Mouse (Mus musculus) gastrocnemius, adult 2 months (tissue): ENCODE data around the gene Phpt1. TPM values are rescaled to one million over a fixed set of nuclear protein-coding genes. Genes with fewer than 3 reads are reported as not detected.
"Not testable (repeated sequence)": the region's sequence is repeated elsewhere in the genome, so short reads cannot be mapped to it uniquely, and the experiment has no call there.

Source experiments
- DNase-seq: peaks from one replicate; pipeline ENCODE4 v3.0.0; 2022
- H3K27ac ChIP-seq: fragments of 200-600 bp; 2 replicates; pipeline ENCODE4 v1.8.1; 2022; ENCODE audit warnings: mild to moderate bottlenecking
- H3K4me3 ChIP-seq: fragments of 200-600 bp; 2 replicates; pipeline ENCODE4 v1.8.1; 2022; ENCODE audit warnings: mild to moderate bottlenecking, moderate library complexity
- CTCF ChIP-seq: fragments of 200-600 bp; IDR thresholded peaks from 2 replicates; pipeline ENCODE4 v1.8.1; 2022; ENCODE audit warnings: antibody characterized with exemption, mild to moderate bottlenecking, moderate library complexity
- intact Hi-C: fragments of 180-260 bp; cut with DNase I; formaldehyde crosslinking; loops from one replicate; pipeline ENCODE4 v1.15.1; 2025
- total RNA-seq, 2 experiments: library from RNA; stranded (reverse); gene quantifications; 2 replicates each; pipeline ENCODE4 v1.2.3; 2021

Phpt1 gene
- total RNA-seq, 2 experiments from 2014 or later, result 52.7 to 64.7 TPM

DNA sequence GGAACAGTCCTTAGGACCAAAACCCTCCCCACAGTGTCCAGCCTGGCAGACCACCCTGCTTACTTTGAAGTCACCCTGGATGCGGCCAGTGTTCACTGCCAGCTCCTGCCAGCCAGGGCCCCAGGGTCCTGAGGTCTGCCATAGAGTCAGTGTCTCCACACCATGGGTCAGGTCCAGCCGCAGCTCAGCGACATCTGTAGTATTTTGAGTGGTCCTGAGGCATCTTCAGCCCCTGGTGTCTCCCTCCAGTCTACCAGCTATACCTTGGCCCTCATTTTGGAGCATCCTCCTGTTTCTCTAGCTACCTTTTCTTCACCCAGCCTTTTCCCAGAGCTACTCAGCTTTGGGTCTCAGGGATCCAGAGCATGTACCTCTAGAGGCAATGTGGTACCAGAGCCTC, 5.7 kb downstream of the Phpt1 start:
- no peak overlapping the region for H3K27ac ChIP-seq
- no peak for DNase-seq
- no peak overlapping the region for H3K4me3 ChIP-seq
- no peak for TF ChIP-seq CTCF
- intact Hi-C loops, result no loop called here

DNA sequence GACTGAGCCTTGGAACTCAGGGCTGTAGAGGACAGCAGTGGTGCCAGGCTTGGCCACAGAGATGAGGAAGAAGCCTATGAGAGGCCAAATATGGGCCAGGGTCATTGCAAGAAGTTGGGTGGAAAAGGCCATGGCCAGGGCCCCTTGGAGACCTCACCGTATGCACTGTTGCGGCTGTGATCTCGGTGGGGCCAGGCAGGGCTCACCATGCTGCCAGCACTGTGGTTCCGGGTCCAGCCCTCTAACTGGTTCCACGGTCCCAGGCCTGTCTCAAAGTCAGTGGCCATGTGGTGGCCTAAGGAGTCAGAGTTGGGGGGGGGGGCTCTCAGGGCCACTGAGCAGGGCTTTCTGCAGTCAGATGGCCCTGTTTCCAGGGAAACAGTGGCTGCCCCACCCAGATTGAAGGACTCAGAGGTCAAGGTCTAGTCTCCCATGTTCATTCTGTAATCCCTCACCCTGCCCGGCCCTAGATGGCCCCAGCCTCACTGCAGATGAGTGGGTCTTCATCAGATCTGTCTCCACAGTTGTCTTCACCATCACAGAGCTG, 6.5 kb downstream of the Phpt1 start:
- Histone ChIP-seq H3K4me3 (no peak overlapping the region), H3K27ac (no peak overlapping the region)
- TF ChIP-seq CTCF, result no peak
- no peak for DNase-seq
- intact Hi-C loops, result no loop called here

DNA sequence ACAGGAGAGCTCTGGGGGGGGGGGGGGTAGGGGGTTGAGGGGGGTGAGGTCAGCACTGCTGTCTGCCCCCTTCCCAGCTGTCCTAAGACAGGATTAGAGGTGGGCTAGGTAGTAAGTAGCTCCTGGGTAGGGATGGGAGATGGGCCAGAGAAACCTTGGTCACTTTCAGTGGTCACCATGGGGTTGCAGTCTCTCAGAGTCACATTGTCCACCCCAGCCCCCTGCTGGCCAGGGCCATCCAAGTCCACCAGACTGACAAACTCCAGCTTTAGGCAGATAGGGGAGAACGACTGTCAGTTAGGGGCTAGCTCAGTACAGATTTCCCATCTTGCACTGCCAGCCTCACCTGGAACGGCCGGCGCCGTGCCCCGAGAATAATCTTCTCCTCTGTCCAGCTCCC, 8.5 kb downstream of the Phpt1 start:
- intact Hi-C loops, result no loop called here
- H3K4me3 ChIP-seq, result no peak overlapping the region
- no peak for DNase-seq
- no peak overlapping the region for H3K27ac ChIP-seq
- TF ChIP-seq CTCF, result no peak; the same call in 1 of the 2 replicates

DNA sequence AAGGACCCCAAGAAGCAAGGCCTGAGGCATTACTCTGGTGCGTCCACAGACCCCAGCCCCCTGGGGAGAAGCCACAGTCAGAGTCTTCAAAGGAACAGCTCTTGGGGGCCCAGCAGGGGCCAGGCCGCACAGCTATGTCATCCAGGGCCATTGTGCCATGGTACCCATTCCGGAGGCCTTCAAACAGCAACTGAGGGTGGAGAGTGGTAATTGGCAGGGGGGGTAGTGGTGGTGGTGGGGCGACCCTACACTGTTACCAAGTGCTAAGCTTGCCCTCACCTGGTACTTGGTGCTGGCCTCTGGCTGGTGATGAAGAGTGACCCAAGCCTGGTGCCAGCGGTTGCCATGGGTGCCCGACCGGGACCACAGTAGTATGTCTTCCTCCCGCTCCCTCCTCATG, 9.3 kb downstream of the Phpt1 start:
- intact Hi-C loops, result no loop called here
- no peak for TF ChIP-seq CTCF
- no peak overlapping the region for H3K27ac ChIP-seq
- H3K4me3 ChIP-seq, result no peak overlapping the region
- no peak for DNase-seq

DNA sequence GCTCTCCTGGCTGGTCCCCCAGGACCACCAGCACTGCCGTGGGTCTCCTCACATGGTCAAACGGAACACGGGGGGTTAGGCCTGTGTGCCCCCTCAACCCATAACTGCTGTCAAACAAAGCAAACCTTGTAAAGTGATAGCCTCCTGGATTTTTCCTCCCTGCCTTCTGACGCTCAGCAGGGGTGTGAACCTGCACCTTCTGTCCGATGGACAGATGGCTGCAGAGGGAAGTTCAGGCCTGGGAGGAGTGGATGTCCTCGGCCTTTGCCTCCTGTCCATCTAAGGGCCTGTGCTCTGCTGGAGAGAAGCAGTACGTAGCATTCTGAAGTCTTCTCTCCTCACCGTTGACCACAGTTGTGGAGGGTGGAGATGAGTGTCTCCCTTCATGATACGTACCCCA, 13.1 kb downstream of the Phpt1 start:
- TF ChIP-seq CTCF, result no peak
- intact Hi-C loops, result no loop called here
- H3K27ac ChIP-seq, result no peak overlapping the region
- H3K4me3 ChIP-seq, result no peak overlapping the region
- no peak for DNase-seq

DNA sequence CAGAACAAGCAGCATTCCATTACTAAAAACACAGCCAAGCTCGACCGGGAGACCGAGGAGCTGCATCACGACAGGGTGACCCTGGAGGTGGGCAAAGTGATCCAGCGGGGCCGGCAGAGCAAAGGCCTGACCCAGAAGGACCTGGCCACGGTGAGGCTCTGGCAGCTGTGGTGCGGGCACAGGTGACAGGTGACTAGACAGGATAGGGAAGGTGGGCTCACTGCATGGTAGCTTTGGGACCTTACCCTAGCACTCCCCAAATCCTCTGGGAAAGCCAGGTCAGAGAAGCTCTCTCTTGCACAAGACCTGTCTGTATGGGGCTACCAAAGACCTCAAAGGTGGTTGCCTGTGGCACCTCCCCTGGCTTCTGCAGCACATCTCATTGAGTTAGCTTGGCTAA, 14.5 kb downstream of the Phpt1 start:
- no peak for TF ChIP-seq CTCF
- Histone ChIP-seq H3K4me3 (no peak overlapping the region), H3K27ac (no peak overlapping the region)
- intact Hi-C loops, result no loop called here
- no peak for DNase-seq

DNA sequence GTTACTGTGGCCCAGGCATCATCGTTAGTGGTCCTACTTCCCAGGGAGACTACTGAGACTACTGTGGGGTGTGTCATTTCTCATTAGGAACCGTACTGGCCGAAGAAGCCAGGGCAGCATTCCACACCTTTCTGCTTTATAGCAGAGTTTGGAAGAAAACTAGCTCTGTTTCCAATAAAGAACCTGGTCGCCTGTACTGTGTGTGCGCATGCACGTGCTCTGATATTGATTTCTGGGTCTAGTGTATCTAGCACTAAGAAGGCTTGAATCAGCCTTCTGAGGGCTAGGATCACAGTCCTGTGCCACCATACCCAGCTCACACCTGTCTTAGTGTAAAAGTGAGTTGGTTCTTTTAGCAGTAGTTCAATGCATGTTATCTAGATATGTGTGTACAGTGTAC, 16.2 kb downstream of the Phpt1 start:
- Histone ChIP-seq H3K27ac (peak overlapping the region; percentile 97), H3K4me3 (peak overlapping the region; percentile 99)
- peak; percentile 11 for DNase-seq
- intact Hi-C loops, result no loop called here
- no peak for TF ChIP-seq CTCF

DNA sequence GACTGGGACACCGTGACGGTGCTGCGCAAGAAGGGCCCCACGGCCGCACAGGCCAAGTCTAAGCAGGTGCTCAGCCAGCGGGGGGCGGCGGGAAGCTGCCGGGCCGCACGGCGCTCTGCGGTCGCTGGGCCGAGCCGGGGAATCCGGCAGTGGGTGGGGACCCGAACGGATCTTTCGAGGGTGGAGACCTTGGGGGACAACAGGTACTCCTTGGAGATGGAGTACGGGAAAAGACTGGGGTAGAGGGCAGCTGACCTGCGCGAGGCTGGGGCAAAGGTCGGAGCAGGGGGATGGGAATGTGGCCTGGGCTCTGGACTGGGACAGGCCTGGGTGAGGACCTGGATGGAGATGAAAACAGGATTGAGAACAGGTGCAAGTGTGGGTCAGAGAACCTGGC, 17.1 kb downstream of the Phpt1 start:
- intact Hi-C loops, result no loop called here
- no peak for TF ChIP-seq CTCF
- no peak for DNase-seq
- H3K4me3 ChIP-seq, result peak overlapping the region; percentile 99
- H3K27ac ChIP-seq, result peak overlapping the region; percentile 97

DNA sequence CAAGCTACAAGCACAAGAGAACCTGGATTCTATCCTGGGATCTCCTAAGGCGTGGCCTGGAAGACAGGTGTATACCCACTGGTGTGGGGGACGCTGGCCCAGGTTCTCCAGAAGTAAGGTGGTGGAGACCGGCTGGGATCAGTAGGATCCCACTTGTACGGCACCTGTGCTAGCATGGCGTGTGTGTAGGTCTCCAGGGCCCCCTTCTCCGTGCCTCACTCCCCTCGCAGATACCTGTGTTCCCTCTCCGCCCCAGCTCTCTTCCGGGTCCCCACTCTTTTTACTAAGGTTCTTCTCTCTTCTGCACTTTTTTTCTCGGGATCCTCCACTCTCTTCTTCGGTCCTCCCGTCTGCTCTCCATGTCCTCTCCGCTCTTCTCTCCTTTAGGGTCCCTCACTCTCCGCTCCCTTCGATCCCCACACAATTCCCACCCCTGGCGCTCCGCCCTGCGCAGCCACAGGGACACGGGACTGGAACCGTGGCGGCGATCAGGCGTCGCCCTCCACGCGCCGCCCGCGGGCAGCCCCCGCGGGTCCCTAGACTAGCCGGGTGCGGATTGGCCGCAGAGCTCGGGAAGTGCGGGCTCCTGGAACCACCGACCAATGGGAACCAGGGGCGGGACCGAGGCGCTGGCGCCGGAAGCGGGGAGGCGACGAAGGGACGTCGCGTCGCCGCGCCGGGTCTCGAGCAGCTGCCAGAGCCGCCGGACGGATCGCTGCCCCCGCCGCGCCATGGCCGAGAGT, 17.6 kb downstream of the Phpt1 start, which contains the start of gene Edf1:
Gene Edf1 (plus strand): TSS at position 627 of the 743 bp plus-strand sequence.
- DNase-seq, result peak; percentile 99
- H3K4me3 ChIP-seq, result peak within 1 kb of the TSS; percentile 99
- no peak for TF ChIP-seq CTCF
- intact Hi-C loops, result no loop called here
- H3K27ac ChIP-seq, result peak within 1 kb of the TSS; percentile 97

DNA sequence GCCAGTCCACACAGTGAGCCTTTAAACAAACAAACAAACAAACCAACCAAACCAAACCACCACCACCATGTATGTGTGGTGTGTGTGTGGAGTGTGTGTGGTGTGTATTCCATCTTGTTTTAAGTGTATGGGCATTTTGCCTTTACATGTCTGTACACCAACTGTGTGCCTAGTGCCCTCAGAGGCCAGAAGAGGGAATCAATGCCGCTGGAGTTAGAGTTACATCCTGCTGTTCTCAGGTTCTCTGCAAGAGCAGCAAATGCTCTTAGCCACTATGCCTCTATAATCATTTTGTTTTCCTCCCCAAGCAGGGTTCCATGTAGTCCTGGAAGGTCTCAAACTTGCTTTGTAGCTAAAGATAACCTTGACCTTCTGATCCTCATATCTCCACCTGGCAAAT, 18.7 kb downstream of the Phpt1 start:
- peak overlapping the region; percentile 97 for H3K27ac ChIP-seq
- peak; percentile 10 for DNase-seq
- TF ChIP-seq CTCF, result no peak
- intact Hi-C loops, result no loop called here
- no peak overlapping the region for H3K4me3 ChIP-seq

DNA sequence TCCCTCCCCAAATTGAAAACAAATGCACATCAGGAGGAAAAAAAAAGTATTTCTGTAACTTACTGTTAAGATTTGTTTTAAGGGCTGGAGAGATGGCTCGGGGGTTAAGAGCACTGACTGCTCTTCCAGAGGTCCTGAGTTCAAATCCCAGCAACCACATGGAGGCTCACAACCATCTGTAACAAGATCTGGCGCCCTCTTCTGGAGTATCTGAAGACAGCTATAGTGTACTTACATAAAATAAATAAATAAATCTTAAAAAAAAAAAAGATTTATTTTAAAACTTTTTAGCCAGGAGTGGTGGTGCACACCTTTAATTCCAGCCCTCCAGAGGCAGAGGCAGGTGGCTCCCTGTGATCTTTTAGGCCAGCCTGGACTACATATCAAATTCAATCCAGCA, 19.5 kb downstream of the Phpt1 start:
- DNase-seq, H3K4me3 ChIP-seq, H3K27ac ChIP-seq, intact Hi-C loops: not testable (repeated sequence)
- TF ChIP-seq CTCF, result peak; percentile 45

DNA sequence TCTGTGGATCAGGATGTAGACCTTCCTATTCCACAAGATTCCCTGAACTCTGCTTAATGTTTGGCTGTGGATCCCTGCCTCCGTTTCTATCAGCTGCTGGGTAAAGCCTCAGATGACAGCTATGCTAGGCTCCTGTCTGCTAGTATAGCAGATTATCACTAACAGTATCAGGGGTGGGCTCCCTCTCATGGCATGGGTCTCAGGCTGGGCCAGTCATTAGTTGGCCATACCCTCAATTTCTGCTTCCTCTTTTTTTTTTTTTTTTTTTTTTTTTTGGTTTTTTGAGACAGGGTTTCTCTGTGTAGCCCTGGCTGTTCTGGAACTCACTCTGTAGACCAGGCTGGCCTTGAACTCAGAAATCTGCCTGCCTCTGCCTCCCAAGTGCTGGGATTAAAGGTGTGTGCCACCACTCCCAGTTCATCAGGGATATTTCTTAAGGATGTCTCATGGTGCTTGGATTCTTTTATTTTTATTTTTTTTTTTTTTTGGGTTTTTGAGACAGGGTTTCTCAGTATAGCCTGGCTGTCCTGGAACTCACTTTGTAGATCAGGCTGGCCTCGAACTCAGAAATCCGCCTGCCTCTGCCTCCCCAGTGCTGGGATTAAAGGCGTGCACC, 21.7 kb downstream of the Phpt1 start:
- not testable (repeated sequence) for H3K27ac ChIP-seq, DNase-seq, H3K4me3 ChIP-seq
- intact Hi-C loops, result loop anchor here (5.0 kb wide), 1 partner anchor 131 kb away; the partner anchor contains the start of gene Fut7

DNA sequence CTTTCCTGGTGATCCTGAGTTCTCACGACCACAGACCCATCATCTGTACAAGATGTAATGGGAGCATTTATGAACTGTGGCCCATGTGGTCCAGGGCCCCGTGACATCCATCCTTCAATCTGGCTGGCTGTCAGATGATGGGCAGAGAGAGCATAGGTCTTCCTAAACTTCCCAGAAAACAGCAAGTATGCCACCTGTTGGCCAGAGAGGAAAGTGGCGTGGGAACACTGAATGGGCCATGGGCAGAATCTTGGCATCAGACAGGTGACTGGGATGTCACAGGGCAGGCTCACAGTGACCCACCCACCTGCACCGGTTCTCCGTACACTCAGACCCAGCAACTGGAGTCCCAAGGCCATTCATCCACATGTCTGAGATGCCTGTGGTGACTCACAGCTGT, 23.8 kb downstream of the Phpt1 start:
- peak; percentile 71 for DNase-seq
- no peak overlapping the region for H3K4me3 ChIP-seq
- H3K27ac ChIP-seq, result no peak overlapping the region
- peak; percentile 80 for TF ChIP-seq CTCF
- intact Hi-C loops, result loop anchor here (2.0 to 5.0 kb wide), 2 partner anchors 42 to 129 kb away; partner anchors contain the start of gene Fut7
